Comparison of ENCODE assay signal across 12 mouse cellular contexts in the genomic region with DNA sequence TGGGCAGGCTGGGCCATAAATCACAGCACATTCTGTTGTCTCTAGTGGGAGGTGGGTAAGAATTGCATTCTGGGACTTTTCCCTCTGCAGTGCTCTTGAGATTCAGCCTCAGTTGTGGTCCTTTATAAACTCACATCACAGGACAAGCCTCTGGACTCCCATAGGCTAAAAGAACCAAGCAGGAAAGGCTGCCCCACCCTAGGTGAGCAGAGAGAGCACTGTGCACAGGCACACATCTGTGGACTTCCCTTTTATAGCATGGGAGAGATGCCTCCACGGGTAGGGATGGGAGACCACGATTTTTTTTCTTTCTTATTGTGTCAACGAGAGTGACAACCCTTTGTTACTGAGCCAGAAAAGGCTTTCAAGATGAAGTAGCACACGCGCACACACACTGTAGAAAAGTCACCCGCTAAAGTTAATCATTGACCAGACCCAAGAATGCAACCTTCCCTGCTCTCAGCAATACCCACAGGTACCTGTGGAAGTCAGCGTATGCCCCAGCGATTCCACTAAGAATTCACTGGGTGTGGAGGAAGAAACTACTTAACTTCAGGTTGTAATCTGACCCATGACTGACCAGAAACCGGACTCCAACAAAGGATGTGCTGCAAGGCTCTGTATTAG. TPM values are rescaled to one million over a fixed set of nuclear protein-coding genes. Genes with fewer than 3 reads are reported as not detected.
DNase-seq lines count a peak whose midpoint lies in the region; ATAC-seq and TF ChIP-seq lines count a peak whose summit lies in the region.
"Had no signal": no experiment of that assay in that cellular context is flagged by ENCODE, and none has a peak within 500 bp of the region (broad histone marks: within the 10 kb centered on the region; RNA-seq: fewer than 3 reads in every experiment).

No protein-coding gene starts in this region.

- H3K4me3 ChIP-seq in liver, adult 2 months (ENCODE audit: insufficient read depth, low read depth, low read length), result no peak overlapping the region
- no peak overlapping the region for H3K4me3 ChIP-seq in liver, embryonic 11.5 days (ENCODE audit: low read depth, low read length)
- H3K4me3 ChIP-seq in myocyte, result no peak overlapping the region
- H3K4me3 ChIP-seq: heart, embryonic 15.5 days had no signal

- H3K9me3 ChIP-seq in liver, embryonic 11.5 days (ENCODE audit: control insufficient read depth, low read length), result no peaks in the 10 kb centered on the region
- H3K9me3 ChIP-seq: heart, embryonic 15.5 days had no signal

- peak overlapping the region; percentile 34 for H3K27ac ChIP-seq in liver, adult 2 months (replicated peaks; ENCODE audit: insufficient read depth, low read depth, low read length)
- H3K27ac ChIP-seq in liver, embryonic 11.5 days (ENCODE audit: low read depth, low read length), result no peak overlapping the region
- H3K27ac ChIP-seq: heart, embryonic 15.5 days had no signal

- H3K9ac ChIP-seq in liver, adult 2 months (ENCODE audit: low read depth, low read length), result no peak overlapping the region
- H3K9ac ChIP-seq in liver, embryonic 11.5 days (ENCODE audit: low read depth, low read length), result no peak overlapping the region
- H3K9ac ChIP-seq: heart, embryonic 15.5 days had no signal

- peaks cover 9% of the 10 kb centered on the region for H3K4me1 ChIP-seq in liver, adult 2 months (ENCODE audit: control insufficient read depth, insufficient read depth, low read length)
- H3K4me1 ChIP-seq in liver, embryonic 11.5 days (replicated peaks; ENCODE audit: control insufficient read depth, insufficient read depth, low read length), result no peaks in the 10 kb centered on the region; the same call in 1 of the 2 replicates
- H3K4me1 ChIP-seq: heart, embryonic 15.5 days had no signal

- no peak overlapping the region for H3K4me2 ChIP-seq in liver, embryonic 11.5 days
- peak overlapping the region; percentile 24 for H3K4me2 ChIP-seq in myocyte (ENCODE audit: low read depth)
- H3K4me2 ChIP-seq: heart, embryonic 15.5 days had no signal

- H3K36me3 ChIP-seq in liver, adult 2 months (ENCODE audit: control insufficient read depth, insufficient read depth, low read length), result no peaks in the 10 kb centered on the region
- H3K36me3 ChIP-seq in liver, embryonic 11.5 days (ENCODE audit: control insufficient read depth, insufficient read depth, low read length), result no peaks in the 10 kb centered on the region
- H3K36me3 ChIP-seq in myocyte (ENCODE audit: control insufficient read depth, insufficient read depth), result no peaks in the 10 kb centered on the region
- H3K36me3 ChIP-seq: heart, embryonic 15.5 days had no signal

- peak; percentile 68 for ATAC-seq in liver, embryonic 11.5 days (replicated peaks; ENCODE audit: low FRiP score)

- no peak overlapping the region for H3ac ChIP-seq in myocyte (ENCODE audit: control insufficient read depth, insufficient read length)

- TF ChIP-seq POLR2A in liver, adult 2 months (IDR thresholded peaks at IDR 0.05; ENCODE audit: extremely low read depth, insufficient read depth, low read length), result no peak
- TF ChIP-seq POLR2A in myocyte (IDR thresholded peaks at IDR 0.05; ENCODE audit: insufficient read length, low read depth), result no peak

- no peaks in the 10 kb centered on the region for H3K27me3 ChIP-seq in liver, adult 2 months (ENCODE audit: control insufficient read depth, insufficient read depth, low read length)
- no peaks in the 10 kb centered on the region for H3K27me3 ChIP-seq in liver, embryonic 11.5 days (replicated peaks; ENCODE audit: control insufficient read depth, insufficient read depth, low read length)
- no peaks in the 10 kb centered on the region for H3K27me3 ChIP-seq in myocyte (ENCODE audit: control insufficient read depth, insufficient read depth, insufficient read length)
- H3K27me3 ChIP-seq: heart, embryonic 15.5 days had no signal

- peak; percentile 86 for DNase-seq in liver, adult 2 months (ENCODE audit: extremely low read depth, low read depth, low spot score)
- DNase-seq in liver, result no peak
- DNase-seq in kidney, adult 11 months, result peak; percentile 80
- no peak for DNase-seq in liver, embryonic 11.5 days (ENCODE audit: low spot score)
- DNase-seq in layer of hippocampus, adult 18-20 months (ENCODE audit: low spot score in 2 of 2), result no peak
- no peak for DNase-seq in ovary, adult 18-20 months (ENCODE audit: low spot score)
- DNase-seq in frontal cortex, adult 2 months (ENCODE audit: extremely low spot score in 1 of 2, low spot score in 1 of 2), result no peak
- DNase-seq: adrenal gland, postnatal 36 days; B cell, adult 2 months; cerebellum, adult 9-10 months had no signal

- H3K79me2 ChIP-seq in liver, adult 2 months (ENCODE audit: control insufficient read depth, insufficient read depth, low read length), result no peaks in the 10 kb centered on the region
- H3K79me2 ChIP-seq in myocyte (ENCODE audit: control insufficient read depth, insufficient read depth), result no peaks in the 10 kb centered on the region

- no peak for TF ChIP-seq CTCF in liver, adult 2 months (IDR thresholded peaks at IDR 0.05; ENCODE audit: low read depth, low read length)

- 18% methylated on average over 9 of the region's 9 CpGs for WGBS in liver, adult 2 months
- WGBS in liver, embryonic 11.5 days, result 60% methylated on average over 9 of the region's 9 CpGs

TF ChIP-seq in myocyte, 11 proteins besides CTCF, POLR2A, EP300 and RAD21:
- TF ChIP-seq E2F4 (IDR thresholded peaks at IDR 0.05; ENCODE audit: insufficient read depth), result no peak
- no peak for TF ChIP-seq MAX (IDR thresholded peaks at IDR 0.05; ENCODE audit: low read depth)
- TF ChIP-seq SRF (IDR thresholded peaks at IDR 0.05; ENCODE audit: control insufficient read depth, insufficient read length, low read depth), result no peak
- TF ChIP-seq TCF12 (IDR thresholded peaks at IDR 0.05; ENCODE audit: insufficient read depth, poor library complexity, severe bottlenecking), result no peak
- TF ChIP-seq POLR2AphosphoS2 (IDR thresholded peaks at IDR 0.05; ENCODE audit: insufficient read length, low read depth), result no peak
- TF ChIP-seq MYOG (IDR thresholded peaks at IDR 0.05; ENCODE audit: control insufficient read depth in 1 of 3, insufficient read depth in 1 of 3, insufficient read length in 2 of 3, low read depth in 2 of 3), result no peak
- no peak for TF ChIP-seq CEBPB (IDR thresholded peaks at IDR 0.05; ENCODE audit: insufficient read depth, poor library complexity, severe bottlenecking)
- TF ChIP-seq TCF3 (IDR thresholded peaks at IDR 0.05; ENCODE audit: insufficient read length, low read depth), result no peak
- TF ChIP-seq USF1 (IDR thresholded peaks at IDR 0.05; ENCODE audit: low read depth), result no peak
- TF ChIP-seq MYOD1 (IDR thresholded peaks at IDR 0.05; ENCODE audit: control insufficient read depth in 1 of 3, insufficient read length in 2 of 3, low read depth in 2 of 3), result no peak
- TF ChIP-seq REST (IDR thresholded peaks at IDR 0.05; ENCODE audit: insufficient read depth, insufficient read length), result no peak

RNA-seq across cellular contexts. Expression of gene Cd2ap, which starts 32.4 kb away (rescaled TPM):
- 20.6 and 20.9 TPM in 2 replicates for total RNA-seq in liver, adult 2 months (2014; rRNA removed)
- 6.0 and 8.1 TPM in 2 replicates for polyA plus RNA-seq in liver, adult 2 months (2012; rRNA removed)
- polyA plus RNA-seq in liver, embryonic 11.5 days (2014; fragmentation: Nextera tagmentation; extraction: Ambion mirVana), result 22.2 and 22.7 TPM in 2 replicates
- 2.3 TPM for polyA plus RNA-seq in myocyte (2012; fragmentation: generic; extraction: Trizol)
- total RNA-seq in layer of hippocampus, adult 18-20 months (2021), result 10 to 100 TPM; 17.7 to 17.9 TPM
- polyA plus RNA-seq in frontal cortex, adult 2 months (2012; rRNA removed), result 25.6 and 26.8 TPM in 2 replicates

Comparison
In these comparisons a context has a peak if more than half of its experiments do, and no peak if none do; other contexts are left out.
1. DNase-seq: peak in liver, adult 2 months (single experiment) and kidney, adult 11 months (single experiment); none in liver (single experiment), liver, embryonic 11.5 days (single experiment), layer of hippocampus, adult 18-20 months (0 of 2), ovary, adult 18-20 months (single experiment) and frontal cortex, adult 2 months (0 of 2).